Mouse (Mus musculus) right cerebral cortex, postnatal 10 days (tissue): Measurements from ENCODE around the gene Tmem131.
A peak's percentile ranks its signal among the peaks of the same experiment; 100 is the strongest.

Experiments used
- DNase-seq, 2 experiments: peaks; one replicate each; pipeline ENCODE4 v3.0.0; 2021; ENCODE audit warnings: low spot score in 2 of 2

The Tmem131 gene

DNA sequence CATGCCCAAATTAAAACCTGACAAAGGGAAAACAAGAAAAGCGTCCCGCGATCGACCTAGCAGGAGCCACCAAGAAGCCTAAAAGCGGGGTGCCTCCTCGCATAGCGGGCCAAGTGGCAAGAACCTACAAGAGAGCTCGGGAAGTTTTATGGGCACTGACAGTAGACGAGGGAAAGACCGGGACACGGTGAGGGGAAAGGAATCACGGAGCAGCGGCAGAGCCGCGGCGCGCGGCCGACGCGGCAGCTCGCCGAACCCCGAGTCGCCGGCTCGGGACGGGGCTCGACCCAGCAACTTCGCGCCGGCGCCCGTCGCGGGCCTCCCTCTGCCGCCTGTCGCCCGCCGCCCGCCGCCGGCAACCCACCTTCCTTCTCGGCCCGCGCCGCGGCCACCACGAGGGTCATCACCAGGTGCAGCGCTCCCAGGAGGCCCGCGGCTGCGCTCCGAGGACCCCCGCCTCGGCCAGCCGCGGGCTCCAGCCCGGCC, 4.6 kb downstream of the Tmem131 start:
- peak; percentile 43 for DNase-seq

DNA sequence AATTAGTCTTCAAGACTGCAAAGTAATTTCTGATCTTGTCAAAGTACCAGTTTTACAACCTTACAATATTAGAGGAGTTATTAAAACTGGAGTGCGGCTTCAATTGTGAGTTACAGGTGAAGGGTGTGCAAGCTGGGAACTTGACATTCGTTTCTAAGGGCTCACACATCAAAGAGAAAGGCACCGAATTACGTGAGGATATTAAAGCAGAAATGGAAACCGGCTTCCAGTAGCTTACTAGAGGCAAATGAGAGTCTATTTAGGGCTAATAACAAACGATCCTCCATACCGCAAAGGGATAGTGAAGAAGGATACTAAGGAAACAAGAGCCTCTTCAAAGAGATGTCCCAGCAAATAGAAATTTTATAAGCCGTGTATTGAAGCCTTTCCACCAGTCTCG, 5.1 kb downstream of the Tmem131 start:
- DNase-seq = no peak

GRCm38 (mm10) chr1:36937648-36938047, 5.8 kb downstream of the Tmem131 start:
- no peak for DNase-seq

DNA sequence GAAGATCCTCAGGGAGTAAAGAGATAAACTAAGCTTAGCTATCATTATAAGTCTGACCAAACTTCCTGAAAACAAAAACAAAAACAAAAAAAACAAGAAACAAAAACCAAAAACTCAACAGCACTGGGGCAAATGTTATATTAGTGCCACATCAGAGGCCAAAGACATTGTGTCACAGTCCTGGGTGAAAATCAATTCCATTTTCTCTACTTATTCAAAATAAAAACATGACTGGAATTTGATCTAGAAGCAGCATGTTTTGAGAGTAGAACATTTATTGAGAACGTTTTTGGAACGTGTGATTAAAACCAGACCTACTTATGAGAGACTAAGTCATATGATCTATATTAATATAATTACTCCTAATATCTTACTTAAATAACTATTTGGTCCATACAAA, 6.5 kb downstream of the Tmem131 start:
- DNase-seq = no peak

GRCm38 (mm10) chr1:36936567-36936966, 6.9 kb downstream of the Tmem131 start:
- DNase-seq = no peak

- no peak for DNase-seq
Measured at GRCm38 (mm10) chr1:36934778-36935177, 8.7 kb downstream of the Tmem131 start.

- no peak for DNase-seq
Measured at GRCm38 (mm10) chr1:36933965-36934585, 9.4 kb downstream of the Tmem131 start.

GRCm38 (mm10) chr1:36932231-36932630, 11.2 kb downstream of the Tmem131 start:
- no peak for DNase-seq

GRCm38 (mm10) chr1:36930911-36931310, 12.6 kb downstream of the Tmem131 start:
- no peak for DNase-seq

DNA sequence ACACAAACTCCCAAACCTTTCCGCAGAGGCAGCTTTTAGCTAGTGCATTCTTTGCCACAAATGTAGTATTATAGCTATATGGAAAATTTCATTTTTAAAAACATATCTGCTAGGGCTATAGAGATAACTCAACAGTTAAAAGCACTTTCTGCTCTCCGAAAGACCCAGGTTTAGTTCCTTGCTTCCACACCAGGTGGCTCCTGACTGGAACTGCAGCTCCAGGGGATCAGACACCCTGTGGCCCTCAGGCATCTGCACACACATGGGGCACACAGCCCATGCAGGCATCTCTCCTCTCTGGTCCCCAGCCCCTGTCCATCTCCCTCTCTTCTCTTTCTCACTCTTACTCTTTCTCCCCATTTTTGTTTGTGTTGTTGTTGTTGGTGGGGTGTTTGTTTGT, 13.5 kb downstream of the Tmem131 start:
- no peak for DNase-seq

DNA sequence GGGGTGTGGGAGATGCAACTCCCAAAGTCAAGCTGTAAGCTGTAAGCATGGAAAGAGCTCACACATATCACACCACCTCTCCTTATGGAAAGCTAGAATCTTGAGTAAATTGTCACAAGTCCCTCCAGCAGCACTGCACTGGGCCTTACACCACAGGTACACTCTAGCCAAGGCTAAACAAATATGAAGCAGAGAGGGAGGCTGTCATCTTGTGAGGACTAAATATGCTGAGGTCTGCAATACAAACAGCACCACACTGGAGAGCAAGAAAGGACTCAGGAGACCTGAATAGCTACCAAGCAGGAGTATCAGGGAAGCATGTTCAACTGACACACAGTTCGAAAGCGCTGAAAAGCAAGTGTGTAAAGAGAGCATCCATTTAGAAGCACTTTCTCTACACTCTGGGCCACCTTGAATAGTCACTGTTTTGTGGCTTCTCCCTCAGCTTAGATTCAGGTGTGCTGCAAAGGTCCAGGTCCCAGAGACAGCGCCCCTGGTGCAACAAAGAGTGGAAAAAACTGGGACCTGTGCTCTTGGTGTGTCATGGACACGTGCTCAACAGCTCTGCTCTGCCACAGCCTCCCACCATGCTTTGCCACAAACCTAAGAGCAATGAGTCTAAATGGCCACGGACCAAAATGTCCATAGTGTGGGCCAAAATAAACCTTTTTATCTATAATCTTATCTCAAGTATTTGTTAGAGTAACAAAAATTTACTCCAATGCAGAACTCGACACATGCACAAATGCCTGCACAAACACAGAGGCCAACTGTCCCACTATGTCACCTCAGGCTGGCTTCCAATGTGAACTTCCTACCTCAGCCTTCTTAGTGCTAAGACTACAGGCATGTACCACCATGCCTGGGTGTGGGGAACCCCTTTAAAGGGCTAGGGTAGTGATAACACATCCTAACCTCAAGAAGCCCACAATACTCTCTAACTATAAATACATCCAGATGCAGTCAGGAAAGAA, 14.8 kb downstream of the Tmem131 start:
- DNase-seq = no peak

- no peak for DNase-seq
Measured at GRCm38 (mm10) chr1:36927569-36927968, 15.9 kb downstream of the Tmem131 start.

DNA sequence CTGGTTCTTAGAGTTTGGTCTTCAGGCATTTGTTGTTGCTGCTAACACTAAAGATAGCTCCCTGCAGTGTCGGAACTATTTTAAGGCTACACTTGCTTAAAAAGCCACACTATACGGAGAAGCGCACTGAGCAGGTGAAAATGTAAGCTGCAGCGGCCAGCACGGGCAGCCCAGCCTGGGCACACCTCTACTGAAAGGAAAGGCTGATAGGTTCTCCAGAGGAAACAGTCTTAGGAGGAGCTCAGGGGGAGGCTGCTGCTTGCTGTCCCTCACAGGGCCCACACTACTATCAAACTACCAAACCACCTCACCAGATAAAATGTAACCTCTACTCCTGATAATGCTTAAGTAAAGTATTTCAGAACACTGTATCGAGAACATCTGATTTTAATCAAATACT, 16.7 kb downstream of the Tmem131 start:
- DNase-seq = no peak

DNA sequence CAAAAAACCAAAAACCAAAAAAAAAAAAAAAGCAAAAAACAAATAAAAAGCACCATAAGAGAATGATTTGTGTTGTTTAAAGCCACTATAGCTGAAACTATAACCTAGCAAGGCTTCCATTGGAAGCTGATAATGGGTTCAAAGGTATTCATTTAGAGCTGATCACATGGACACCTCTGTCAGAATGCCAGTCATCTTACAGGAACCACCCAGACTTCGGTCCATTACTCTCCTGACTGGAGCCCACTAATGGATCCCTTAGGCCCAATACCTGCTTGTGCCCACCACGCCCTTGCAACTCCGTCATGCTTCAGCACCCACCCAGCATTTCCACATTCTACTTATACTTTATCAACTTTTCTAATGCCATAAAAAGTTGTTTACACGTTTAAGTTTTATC, 17.2 kb downstream of the Tmem131 start:
- DNase-seq = no peak

DNA sequence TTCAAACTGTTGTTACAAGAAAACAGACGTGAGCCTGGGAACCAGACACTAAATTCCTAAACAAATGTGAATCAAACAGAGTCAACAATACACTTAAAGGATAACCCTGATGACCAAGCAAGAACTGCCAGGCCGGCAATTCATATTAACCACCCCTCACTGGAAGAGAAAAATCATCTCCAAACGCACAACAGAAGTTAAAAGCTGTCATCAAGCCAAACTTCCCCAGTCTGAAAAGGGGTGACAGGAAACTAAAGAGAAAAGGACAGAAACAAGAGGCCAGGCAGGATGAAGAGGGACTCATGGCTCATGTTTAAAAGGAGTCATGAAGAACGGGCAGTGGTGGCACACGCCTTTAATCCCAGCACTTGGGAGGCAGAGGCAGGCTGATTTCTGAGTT, 17.7 kb downstream of the Tmem131 start:
- DNase-seq = no peak

DNA sequence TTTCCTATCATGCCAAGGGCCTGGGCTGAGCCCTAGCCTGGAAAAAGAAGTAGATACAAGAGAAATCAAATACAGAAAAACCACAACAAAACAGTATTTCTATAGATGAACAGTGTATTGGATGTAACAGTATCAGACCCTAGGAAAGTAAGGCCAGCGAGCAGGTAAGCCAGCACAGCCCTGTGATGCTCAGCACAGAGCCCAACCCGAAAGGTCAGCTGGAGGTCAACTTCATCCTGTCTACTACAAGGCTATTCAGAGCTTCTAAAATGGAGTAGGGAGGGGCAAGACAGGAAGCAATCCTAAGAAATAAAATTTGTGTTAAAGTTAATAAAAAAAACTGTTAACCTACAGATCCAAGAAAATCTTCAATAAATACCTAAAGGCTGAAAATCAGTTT, 18.6 kb downstream of the Tmem131 start:
- DNase-seq = no peak

DNA sequence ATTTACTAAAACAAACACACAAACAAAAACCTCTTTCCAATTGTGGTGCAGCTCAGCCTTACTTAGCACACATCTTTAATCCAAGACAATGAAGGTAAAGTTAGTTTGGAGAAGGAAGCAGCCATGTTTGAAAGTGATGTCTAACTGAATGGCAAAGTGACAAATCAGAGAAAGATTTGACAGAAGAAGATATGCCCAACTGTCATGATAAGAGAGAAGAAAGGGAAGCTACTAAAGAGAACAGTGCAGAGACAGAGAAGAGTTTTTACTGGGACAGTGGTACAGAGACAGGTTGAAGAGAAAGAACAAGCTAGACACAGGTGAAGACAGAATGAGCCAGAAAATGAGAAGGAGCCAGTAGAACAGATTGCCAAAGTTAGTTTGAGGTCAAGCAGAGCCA, 19.6 kb downstream of the Tmem131 start:
- DNase-seq = no peak

GRCm38 (mm10) chr1:36922623-36923421, 20.6 kb downstream of the Tmem131 start:
- no peak for DNase-seq

DNA sequence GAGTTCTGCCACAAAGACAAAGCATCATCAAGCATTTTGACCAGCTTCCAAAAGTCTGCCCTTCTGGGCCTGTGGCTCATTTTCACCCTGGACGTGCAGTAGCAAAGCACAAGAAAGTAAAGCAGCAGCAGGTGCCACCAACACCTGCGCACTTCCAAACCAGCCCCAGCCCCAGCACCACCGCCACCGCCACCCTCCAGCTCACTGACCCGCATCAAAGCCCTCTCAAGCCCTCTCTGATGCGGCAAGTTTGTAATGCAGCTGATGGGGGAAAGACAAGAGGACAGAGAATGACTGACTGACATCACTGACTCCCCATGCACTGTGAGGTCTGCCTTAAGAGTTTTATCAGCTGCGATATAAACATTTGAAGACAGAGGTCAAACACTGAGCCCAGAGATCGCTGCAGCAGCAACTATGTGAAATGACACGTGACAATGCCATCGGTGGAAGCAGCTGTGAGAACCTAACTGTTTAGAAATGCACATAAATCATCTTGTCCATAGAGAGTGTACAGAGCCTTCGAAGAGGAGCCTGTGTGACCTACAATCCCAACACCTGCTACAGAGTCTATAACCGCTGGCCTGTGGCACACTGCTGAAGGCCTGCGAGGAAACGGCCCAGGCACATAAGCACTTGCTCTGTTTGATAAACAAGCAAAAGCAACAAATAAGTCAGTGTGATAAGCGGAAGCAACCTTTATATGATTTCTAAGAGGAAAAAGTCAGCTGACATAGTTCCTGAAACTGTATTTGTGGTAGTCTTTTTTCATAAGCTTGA, 21.7 kb downstream of the Tmem131 start:
- no peak for DNase-seq

GRCm38 (mm10) chr1:36920726-36921125, 22.7 kb downstream of the Tmem131 start:
- no peak for DNase-seq

DNA sequence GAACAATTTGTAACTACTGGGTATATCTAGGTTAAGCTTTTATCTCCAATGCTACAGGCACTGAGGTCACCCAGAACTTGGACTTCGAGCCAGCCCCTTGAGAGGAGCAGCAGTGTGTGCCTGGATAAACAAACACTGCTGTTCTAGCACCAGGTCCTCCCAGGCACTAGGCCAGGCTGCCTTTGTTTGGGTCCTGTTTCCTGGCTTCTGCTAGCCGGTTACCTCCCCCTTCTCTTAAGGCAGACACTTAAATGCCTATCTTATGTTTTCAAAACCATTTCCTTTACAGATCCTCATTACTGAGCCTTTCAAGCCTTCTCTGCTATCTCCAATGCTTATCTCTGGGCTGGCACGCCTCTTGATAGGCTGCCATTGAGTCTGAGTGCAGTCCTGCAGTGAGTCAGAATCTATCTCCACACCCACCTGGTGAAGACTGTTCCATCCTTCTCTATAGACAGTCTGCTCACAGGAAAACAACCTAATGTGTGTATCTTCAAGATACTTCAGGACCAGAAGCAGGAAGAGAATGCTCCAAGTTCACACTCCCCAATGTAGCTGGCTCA, 23.2 kb downstream of the Tmem131 start:
- peak; percentile 53 to 62 for DNase-seq
